Mouse (Mus musculus): Measurements from ENCODE around the gene BC049762. TPM values are rescaled to one million over a fixed set of nuclear protein-coding genes. Genes with fewer than 3 reads are reported as not detected.

BC049762 gene
- polyA plus RNA-seq, 1 experiment: 279 TPM

- Histone ChIP-seq H3K4me1 (ENCODE audit: control insufficient read depth, insufficient read depth, low read length) (peaks cover 4% of the 10 kb centered on the region), H3K27ac (ENCODE audit: control insufficient read depth, insufficient read depth, low read depth, low read length) (peak within 1 kb of the TSS; percentile 98), H3K36me3 (ENCODE audit: control insufficient read depth, insufficient read depth, low read length) (peaks cover 1% of the 10 kb centered on the region; the same call in 1 of the 2 replicates), H3K4me3 (ENCODE audit: control insufficient read depth, low read depth, low read length) (peak within 1 kb of the TSS; percentile 97), H3K27me3 (ENCODE audit: control insufficient read depth, insufficient read depth, low read length) (no peaks in the 10 kb centered on the region)
- TF ChIP-seq POLR2A (IDR thresholded peaks at IDR 0.05; ENCODE audit: control insufficient read depth, low read depth, low read length) (no peak), CTCF (IDR thresholded peaks at IDR 0.05; ENCODE audit: control insufficient read depth, insufficient read depth, insufficient replicate concordance, low read depth, low read length) (no peak)
These were observed 1.1 kb downstream of the BC049762 start, which contains the start of gene Clk4 for GRCm38 (mm10) chr11:51261680-51262219. Gene Clk4, plus strand, starts transcription at chr11:51261730.

DNA sequence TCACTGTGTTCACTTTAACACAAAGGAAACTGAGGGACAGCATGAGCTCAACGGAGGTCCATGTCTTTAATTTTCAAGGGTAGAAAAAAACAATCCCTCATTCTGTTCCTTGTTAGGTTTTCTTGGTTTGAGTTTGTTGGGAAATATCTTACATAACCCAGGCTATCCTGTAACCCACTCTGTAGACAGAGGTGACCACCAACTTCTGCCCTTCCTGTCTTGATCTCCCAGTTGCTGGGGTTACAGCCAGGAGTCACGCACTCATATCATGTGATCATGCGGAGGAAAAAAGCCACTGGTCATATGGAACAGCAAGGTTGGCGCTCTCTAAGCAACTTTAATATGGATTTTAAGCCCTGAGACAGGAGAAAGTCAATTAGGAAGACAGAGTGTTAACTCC lies 5.8 kb downstream of the BC049762 start:
- H3K4me1 ChIP-seq (ENCODE audit: control insufficient read depth, insufficient read depth, low read length): no peaks in the 10 kb centered on the region
- no peak overlapping the region for H3K27ac ChIP-seq (ENCODE audit: control insufficient read depth, insufficient read depth, low read depth, low read length)
- TF ChIP-seq CTCF (IDR thresholded peaks at IDR 0.05; ENCODE audit: control insufficient read depth, insufficient read depth, insufficient replicate concordance, low read depth, low read length): no peak
- TF ChIP-seq POLR2A (IDR thresholded peaks at IDR 0.05; ENCODE audit: control insufficient read depth, low read depth, low read length): no peak
- no peaks in the 10 kb centered on the region for H3K27me3 ChIP-seq (ENCODE audit: control insufficient read depth, insufficient read depth, low read length)
- H3K36me3 ChIP-seq (ENCODE audit: control insufficient read depth, insufficient read depth, low read length): no peaks in the 10 kb centered on the region
- H3K4me3 ChIP-seq (ENCODE audit: control insufficient read depth, low read depth, low read length): no peak overlapping the region; the same call in 1 of the 2 replicates

- Histone ChIP-seq H3K27ac (ENCODE audit: control insufficient read depth, insufficient read depth, low read depth, low read length) (no peak overlapping the region), H3K4me1 (ENCODE audit: control insufficient read depth, insufficient read depth, low read length) (no peaks in the 10 kb centered on the region), H3K4me3 (ENCODE audit: control insufficient read depth, low read depth, low read length) (no peak overlapping the region), H3K36me3 (ENCODE audit: control insufficient read depth, insufficient read depth, low read length) (no peaks in the 10 kb centered on the region), H3K27me3 (ENCODE audit: control insufficient read depth, insufficient read depth, low read length) (no peaks in the 10 kb centered on the region)
- no peak for TF ChIP-seq POLR2A (IDR thresholded peaks at IDR 0.05; ENCODE audit: control insufficient read depth, low read depth, low read length)
- no peak for TF ChIP-seq CTCF (IDR thresholded peaks at IDR 0.05; ENCODE audit: control insufficient read depth, insufficient read depth, insufficient replicate concordance, low read depth, low read length)
These were observed 19.9 kb downstream of the BC049762 start for GRCm38 (mm10) chr11:51242897-51243296.

DNA sequence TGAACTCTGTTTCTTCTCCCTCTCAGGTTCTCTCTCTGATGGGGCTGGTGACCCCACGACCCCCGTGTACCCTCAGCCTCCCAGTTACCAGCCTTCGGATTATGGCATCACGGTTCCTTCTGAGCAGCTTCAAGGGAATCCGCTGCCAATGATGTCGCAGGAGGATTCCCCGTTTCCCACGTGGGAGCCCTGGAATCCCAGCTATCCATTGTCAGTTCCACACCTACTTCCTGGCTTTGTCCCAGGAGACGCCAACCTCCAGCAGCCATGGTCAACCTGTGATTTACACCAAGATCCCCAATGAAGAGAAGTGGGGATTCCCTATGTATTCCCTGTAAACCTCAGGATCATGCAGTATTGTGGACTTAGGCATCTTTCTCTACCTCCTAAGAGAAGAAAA lies 28.2 kb downstream of the BC049762 start:
- no peaks in the 10 kb centered on the region for H3K36me3 ChIP-seq (ENCODE audit: control insufficient read depth, insufficient read depth, low read length)
- H3K4me3 ChIP-seq (ENCODE audit: control insufficient read depth, low read depth, low read length): no peak overlapping the region
- no peaks in the 10 kb centered on the region for H3K27me3 ChIP-seq (ENCODE audit: control insufficient read depth, insufficient read depth, low read length)
- H3K27ac ChIP-seq (ENCODE audit: control insufficient read depth, insufficient read depth, low read depth, low read length): no peak overlapping the region
- no peak for TF ChIP-seq POLR2A (IDR thresholded peaks at IDR 0.05; ENCODE audit: control insufficient read depth, low read depth, low read length)
- no peak for TF ChIP-seq CTCF (IDR thresholded peaks at IDR 0.05; ENCODE audit: control insufficient read depth, insufficient read depth, insufficient replicate concordance, low read depth, low read length)
- H3K4me1 ChIP-seq (ENCODE audit: control insufficient read depth, insufficient read depth, low read length): no peaks in the 10 kb centered on the region

DNA sequence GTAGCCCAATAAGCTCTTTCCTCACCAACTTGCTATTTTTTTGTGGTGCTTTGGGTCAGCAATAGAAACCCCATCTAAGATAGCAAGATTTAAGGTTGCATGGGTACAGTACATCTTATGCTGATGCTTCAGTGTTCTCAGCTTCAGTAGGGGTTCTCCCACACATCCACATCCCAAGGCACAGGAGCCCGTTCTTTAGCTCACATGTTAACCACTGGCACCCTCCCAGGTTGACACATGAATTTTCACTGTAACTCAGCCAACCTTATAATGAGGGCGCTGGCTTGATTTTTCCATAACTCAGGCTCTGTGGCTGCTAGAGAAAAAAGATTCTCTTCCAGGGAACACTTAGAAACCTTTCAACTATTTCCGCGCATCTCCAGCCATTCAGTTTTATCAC lies 35.7 kb downstream of the BC049762 start:
- Histone ChIP-seq H3K36me3 (ENCODE audit: control insufficient read depth, insufficient read depth, low read length) (no peaks in the 10 kb centered on the region), H3K4me1 (ENCODE audit: control insufficient read depth, insufficient read depth, low read length) (no peaks in the 10 kb centered on the region), H3K27me3 (ENCODE audit: control insufficient read depth, insufficient read depth, low read length) (no peaks in the 10 kb centered on the region), H3K27ac (ENCODE audit: control insufficient read depth, insufficient read depth, low read depth, low read length) (no peak overlapping the region), H3K4me3 (ENCODE audit: control insufficient read depth, low read depth, low read length) (no peak overlapping the region)
- TF ChIP-seq POLR2A (IDR thresholded peaks at IDR 0.05; ENCODE audit: control insufficient read depth, low read depth, low read length) (no peak), CTCF (IDR thresholded peaks at IDR 0.05; ENCODE audit: control insufficient read depth, insufficient read depth, insufficient replicate concordance, low read depth, low read length) (no peak)

DNA sequence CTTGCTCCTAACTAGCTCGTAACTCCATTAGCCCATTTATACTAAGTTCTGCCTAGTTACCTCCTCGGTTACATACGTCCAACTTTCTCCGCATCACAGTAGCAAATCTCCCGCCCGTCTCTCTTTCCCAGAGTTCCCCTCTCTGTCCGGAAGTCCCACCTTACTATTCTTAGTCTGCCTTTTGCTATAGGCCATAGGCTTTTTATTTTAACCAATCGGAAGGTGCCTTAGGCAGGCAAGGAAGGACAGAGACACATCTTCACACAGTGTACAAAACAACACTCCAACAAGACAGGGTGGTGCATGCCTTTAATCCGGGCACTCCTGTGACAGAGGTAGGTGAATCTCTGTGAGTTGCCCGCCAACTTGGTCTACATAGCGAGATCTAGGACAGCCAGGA lies 42.5 kb downstream of the BC049762 start, which contains the start of gene Gm12569:
TSS of gene Gm12569 (plus strand) at position 166 of the 400 bp plus-strand sequence.
- Histone ChIP-seq H3K4me3 (ENCODE audit: control insufficient read depth, low read depth, low read length) (peak within 1 kb of the TSS; percentile 82), H3K36me3 (ENCODE audit: control insufficient read depth, insufficient read depth, low read length) (no peaks in the 10 kb centered on the region), H3K27me3 (ENCODE audit: control insufficient read depth, insufficient read depth, low read length) (no peaks in the 10 kb centered on the region), H3K4me1 (ENCODE audit: control insufficient read depth, insufficient read depth, low read length) (peaks cover 10% of the 10 kb centered on the region), H3K27ac (ENCODE audit: control insufficient read depth, insufficient read depth, low read depth, low read length) (no peak within 1 kb of the TSS)
- no peak for TF ChIP-seq POLR2A (IDR thresholded peaks at IDR 0.05; ENCODE audit: control insufficient read depth, low read depth, low read length)
- TF ChIP-seq CTCF (IDR thresholded peaks at IDR 0.05; ENCODE audit: control insufficient read depth, insufficient read depth, insufficient replicate concordance, low read depth, low read length): no peak

GRCm38 (mm10) chr11:51219396-51219980 lies 43.4 kb downstream of the BC049762 start:
- TF ChIP-seq POLR2A (IDR thresholded peaks at IDR 0.05; ENCODE audit: control insufficient read depth, low read depth, low read length) (no peak; the same call in 1 of the 2 replicates), CTCF (IDR thresholded peaks at IDR 0.05; ENCODE audit: control insufficient read depth, insufficient read depth, insufficient replicate concordance, low read depth, low read length) (no peak)
- peaks cover 13% of the 10 kb centered on the region for H3K4me1 ChIP-seq (ENCODE audit: control insufficient read depth, insufficient read depth, low read length)
- no peaks in the 10 kb centered on the region for H3K27me3 ChIP-seq (ENCODE audit: control insufficient read depth, insufficient read depth, low read length)
- H3K36me3 ChIP-seq (ENCODE audit: control insufficient read depth, insufficient read depth, low read length): no peaks in the 10 kb centered on the region
- H3K27ac ChIP-seq (ENCODE audit: control insufficient read depth, insufficient read depth, low read depth, low read length): no peak overlapping the region
- H3K4me3 ChIP-seq (ENCODE audit: control insufficient read depth, low read depth, low read length): peak overlapping the region; percentile 82

All from testis, adult 2 months (tissue).